Mouse (Mus musculus): ENCODE results near the gene Inka2. TPM values are rescaled to one million over a fixed set of nuclear protein-coding genes. Genes with fewer than 3 reads are reported as not detected.

Inka2 gene
- total RNA-seq, 2 experiments from 2014 or later: 5.7 to 8.8 TPM

DNA sequence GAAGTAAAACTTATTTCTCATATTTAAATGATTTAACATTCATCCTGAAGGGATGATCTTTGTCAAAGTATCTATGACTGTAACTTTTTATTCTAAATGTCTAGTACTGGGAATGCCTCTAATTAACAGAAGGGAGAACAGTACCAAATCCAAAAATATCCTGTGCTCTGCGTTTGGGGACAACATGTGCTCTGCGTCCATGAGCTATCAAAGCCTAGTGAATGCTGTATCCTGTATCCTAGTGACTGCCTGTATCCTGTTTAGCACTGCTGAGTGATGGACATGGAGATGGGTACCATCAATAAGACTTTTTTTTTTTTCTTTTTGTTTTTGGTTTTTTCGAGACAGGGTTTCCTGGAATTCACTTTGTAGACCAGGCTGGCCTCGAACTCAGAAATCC, 54.3 kb downstream of the Inka2 start:
- intact Hi-C loops (cut with DNase I; ENCODE audit: low total_unique reads): no loop called here
- DNase-seq: no peak

DNA sequence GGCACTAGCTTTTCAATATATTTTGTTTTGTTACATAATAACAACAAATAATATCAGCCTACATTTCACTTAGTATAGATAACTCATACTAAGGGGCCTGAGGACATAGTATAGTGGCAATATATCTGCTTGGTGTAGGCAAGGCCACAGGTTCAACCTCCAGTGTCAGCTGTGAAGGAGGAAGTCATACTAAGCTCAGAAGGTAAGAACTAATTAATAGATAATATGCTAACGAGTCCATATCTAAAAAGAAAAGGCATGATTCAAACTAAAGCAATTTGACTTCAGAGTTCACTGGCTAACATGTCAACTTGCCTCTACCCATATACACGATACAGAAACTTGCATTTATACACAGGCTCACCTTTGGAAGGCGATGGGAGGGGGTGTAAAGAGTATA, 55.7 kb downstream of the Inka2 start:
- no peak for DNase-seq
- intact Hi-C loops (cut with DNase I; ENCODE audit: low total_unique reads): no loop called here

DNA sequence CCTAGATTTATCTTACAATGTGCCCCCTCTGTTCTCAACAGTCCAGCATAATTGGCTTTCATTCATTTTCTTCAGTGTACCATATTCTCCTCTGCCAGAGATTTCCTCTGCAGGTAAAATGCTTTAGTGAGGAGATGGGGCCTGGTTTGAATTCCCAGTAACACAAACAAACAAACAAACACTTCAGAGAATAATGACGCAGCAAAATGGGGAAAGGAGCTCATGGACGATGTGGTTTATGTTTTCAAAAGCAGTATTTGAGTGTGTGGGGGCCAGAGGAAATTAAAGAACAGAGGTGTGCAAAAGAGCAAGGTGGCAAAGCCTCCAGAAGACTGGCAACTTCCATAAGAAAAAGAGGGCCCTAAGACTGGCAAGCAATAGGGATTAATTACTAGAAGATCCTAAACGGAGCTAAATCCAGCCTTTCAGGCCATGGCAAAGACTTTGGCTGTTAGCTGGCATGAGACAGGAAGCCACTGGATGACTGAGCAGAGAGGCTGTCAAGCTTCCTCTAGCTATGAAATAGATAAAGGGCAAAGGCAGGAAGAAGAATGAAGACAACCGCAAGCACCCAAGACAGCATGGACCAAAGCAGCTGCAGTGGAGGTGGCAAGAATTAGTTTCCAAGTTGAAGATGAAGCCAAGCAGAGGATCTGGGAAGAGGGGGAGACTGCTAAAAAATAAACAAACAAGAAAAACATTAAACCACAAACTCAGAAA, 58.9 kb downstream of the Inka2 start:
- intact Hi-C loops (cut with DNase I; ENCODE audit: low total_unique reads): no loop called here
- DNase-seq: no peak

DNA sequence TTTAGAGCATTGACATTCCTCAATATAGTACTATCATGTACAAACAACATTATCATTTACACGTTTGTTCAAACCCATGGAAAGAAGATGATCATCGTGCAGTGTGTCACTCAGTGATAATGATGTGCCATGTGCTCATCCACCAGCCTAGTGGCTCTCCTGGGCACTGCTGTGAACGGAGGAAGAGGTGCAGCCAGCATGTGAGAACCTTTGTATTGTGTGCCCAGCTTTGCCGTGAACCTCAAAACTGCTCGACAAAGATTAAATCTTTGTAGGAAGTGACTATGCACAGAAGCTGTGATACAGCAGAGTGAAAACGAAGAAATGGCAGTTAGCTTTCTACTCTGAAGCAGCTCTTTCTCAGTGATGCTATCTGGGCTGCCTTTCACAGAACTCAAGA, 64.1 kb downstream of the Inka2 start:
- no peak for DNase-seq
- intact Hi-C loops (cut with DNase I; ENCODE audit: low total_unique reads): no loop called here

DNA sequence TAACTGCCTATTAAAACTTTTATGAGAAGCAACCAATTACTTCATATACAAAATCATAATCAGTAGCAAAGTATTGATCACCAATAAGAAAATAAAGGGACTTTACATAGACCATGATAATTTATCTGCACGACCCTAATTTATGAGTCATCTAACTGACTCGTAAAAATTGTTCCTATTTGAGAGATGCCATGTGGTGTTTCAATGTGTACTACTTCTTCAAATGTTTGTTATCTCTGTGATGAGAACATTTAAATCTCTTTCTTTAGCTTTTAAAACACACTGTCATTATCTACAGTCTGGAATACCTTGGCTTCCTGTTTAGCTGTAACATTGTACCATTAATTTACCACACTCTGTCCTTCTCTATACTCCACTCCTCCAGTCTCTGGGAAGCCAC, 65.0 kb downstream of the Inka2 start:
- no peak for DNase-seq
- intact Hi-C loops (cut with DNase I; ENCODE audit: low total_unique reads): no loop called here

Other genes starting within 250 kb of the Inka2 start
- 1 to 10 TPM; 6.7 to 7.6 TPM for gene Ddx20, start 17.0 kb upstream of the Inka2 start, total RNA-seq (2021)
- 100 to 1,000 TPM in 1 of 2 experiments, 10 to 100 TPM in 1; 95.3 to 107 TPM for gene Rap1a, start 96.7 kb downstream of the Inka2 start, total RNA-seq (2021)
- not detected for gene Adora3, start 166.3 kb downstream of the Inka2 start, total RNA-seq (2021)
- gene Tmigd3, start 166.3 kb downstream of the Inka2 start, total RNA-seq (2021): not detected
- gene I830077J02Rik, start 228.1 kb downstream of the Inka2 start, total RNA-seq (2021): under 1 TPM; 0.44 to 0.74 TPM